Mouse (Mus musculus) adrenal gland, postnatal 25 days (tissue): Measurements from ENCODE around the gene Mapre3. TPM values are rescaled to one million over a fixed set of nuclear protein-coding genes. Genes with fewer than 3 reads are reported as not detected.

Source experiments
- DNase-seq: peaks from one replicate; pipeline ENCODE4 v3.0.0; 2021; ENCODE audit warnings: mixed read lengths
- long read RNA-seq: library from polyadenylated mRNA; stranded (forward); transcript quantifications from one replicate; pipeline ENCODE4 v2.0.0, GENCODE M21; 2021
- total RNA-seq: library from RNA; stranded (reverse); gene quantifications from 2 replicates; pipeline ENCODE4 v1.2.3, GENCODE M21; 2021

Gene Mapre3
- 51.8 and 62.9 TPM in 2 replicates for total RNA-seq
- long read RNA-seq, transcript Mapre3-201 (7 exons, 2,021 nt), result minor isoform, 9 of 35 reads
- long read RNA-seq, transcript Mapre3-202 (7 exons, 1,816 nt), result major isoform, 14 of 35 reads
- long read RNA-seq, partial matches to known transcripts, result 2 of 35 reads
- long read RNA-seq, other reads (novel, unspliced or antisense), result 6 of 35 reads

- DNase-seq, result peak; percentile 93
Measured at GRCm38 (mm10) chr5:30814424-30815119, at the start of gene Mapre3. Gene Mapre3 (plus strand): TSS chr5:30814641.

- DNase-seq, result no peak
Measured at GRCm38 (mm10) chr5:30765596-30766370, 48.7 kb upstream of the Mapre3 start.

- no peak for DNase-seq
Measured at GRCm38 (mm10) chr5:30768082-30768481, 46.4 kb upstream of the Mapre3 start.

- peak; percentile 78 for DNase-seq
Measured at GRCm38 (mm10) chr5:30768598-30768997, 45.8 kb upstream of the Mapre3 start.

GRCm38 (mm10) chr5:30769075-30769474 lies 45.4 kb upstream of the Mapre3 start:
- no peak for DNase-seq

- peak; percentile 92 for DNase-seq
Measured at GRCm38 (mm10) chr5:30774601-30775371, 39.7 kb upstream of the Mapre3 start.

- DNase-seq, result no peak
Measured at GRCm38 (mm10) chr5:30780699-30781098, 33.7 kb upstream of the Mapre3 start.

GRCm38 (mm10) chr5:30781147-30781546 lies 33.3 kb upstream of the Mapre3 start:
- no peak for DNase-seq

- DNase-seq, result peak; percentile 39
Measured at GRCm38 (mm10) chr5:30787381-30787780, 27.1 kb upstream of the Mapre3 start.

- DNase-seq, result no peak
Measured at GRCm38 (mm10) chr5:30790047-30790446, 24.4 kb upstream of the Mapre3 start.

GRCm38 (mm10) chr5:30796125-30796524 lies 18.3 kb upstream of the Mapre3 start:
- peak; percentile 88 for DNase-seq

GRCm38 (mm10) chr5:30797482-30797881 lies 17.0 kb upstream of the Mapre3 start:
- no peak for DNase-seq

GRCm38 (mm10) chr5:30797982-30798381 lies 16.5 kb upstream of the Mapre3 start:
- no peak for DNase-seq

- DNase-seq, result no peak
Measured at GRCm38 (mm10) chr5:30798965-30799364, 15.5 kb upstream of the Mapre3 start.

GRCm38 (mm10) chr5:30802724-30803467 lies 11.5 kb upstream of the Mapre3 start:
- DNase-seq, result no peak

GRCm38 (mm10) chr5:30806106-30806505 lies 8.3 kb upstream of the Mapre3 start:
- peak; percentile 84 for DNase-seq

- DNase-seq, result peak; percentile 13
Measured at GRCm38 (mm10) chr5:30815120-30815465, 652 bp downstream of the Mapre3 start.

GRCm38 (mm10) chr5:30816261-30816791 lies 1.9 kb downstream of the Mapre3 start:
- DNase-seq, result no peak

- DNase-seq, result no peak
Measured at GRCm38 (mm10) chr5:30818758-30819309, 4.4 kb downstream of the Mapre3 start.

GRCm38 (mm10) chr5:30822689-30823088 lies 8.2 kb downstream of the Mapre3 start:
- no peak for DNase-seq

GRCm38 (mm10) chr5:30823091-30823490 lies 8.7 kb downstream of the Mapre3 start:
- no peak for DNase-seq
